Mouse (Mus musculus) bone marrow macrophage, adult 2 months (primary cell): ENCODE data around the gene B4galt2.

Source experiments
- CTCF ChIP-seq: IDR thresholded peaks from 2 replicates; pipeline ENCODE4 v1.5.1; 2012; ENCODE audit warnings: low read depth, mild to moderate bottlenecking, low read length, moderate library complexity
- POLR2A ChIP-seq: IDR thresholded peaks from 2 replicates; pipeline ENCODE4 v1.6.1; 2012; ENCODE audit warnings: mild to moderate bottlenecking, low read depth, low read length, borderline replicate concordance

- TF ChIP-seq POLR2A (no peak), CTCF (no peak)
Measured at GRCm38 (mm10) chr4:117828572-117829145, 54.6 kb downstream of the B4galt2 start.
